11 mouse cellular contexts compared by ENCODE assay signal in genomic region chr8:108717545-108717944, GRCm38 (mm10).
DNase-seq lines count a peak whose midpoint lies in the region; ATAC-seq and TF ChIP-seq lines count a peak whose summit lies in the region.
"Had no signal": no experiment of that assay in that cellular context is flagged by ENCODE, and none has a peak within 500 bp of the region (broad histone marks: within the 10 kb centered on the region; RNA-seq: fewer than 3 reads in every experiment).

No protein-coding gene starts in this region.

- peak overlapping the region; percentile 96 for H3K27ac ChIP-seq in lung, postnatal 0 days (ENCODE audit: low read length)
- no peak overlapping the region for H3K27ac ChIP-seq in forebrain, postnatal 0 days (ENCODE audit: low read depth, low read length)
- H3K27ac ChIP-seq in midbrain, embryonic 10.5 days (replicated peaks): peak overlapping the region; percentile 50; the same call in 1 of the 2 replicates
- H3K27ac ChIP-seq: heart, adult 2 months had no signal

- ATAC-seq in lung, postnatal 0 days: no peak; the same call in 1 of the 2 replicates
- no peak for ATAC-seq in forebrain, postnatal 0 days
- ATAC-seq in erythroblast, adult 5-6 weeks (replicated peaks; ENCODE audit: low FRiP score, poor library complexity, severe bottlenecking): no peak

- TF ChIP-seq EP300 in lung, postnatal 0 days (IDR thresholded peaks at IDR 0.05): no peak

- no peaks in the 10 kb centered on the region for H3K27me3 ChIP-seq in lung, postnatal 0 days (replicated peaks; ENCODE audit: insufficient read depth, low read length)
- H3K27me3 ChIP-seq in forebrain, postnatal 0 days (ENCODE audit: insufficient read depth, low read length): peaks cover 7% of the 10 kb centered on the region; the same call in 1 of the 2 replicates
- H3K27me3 ChIP-seq in midbrain, embryonic 10.5 days (ENCODE audit: low read depth, poor library complexity, severe bottlenecking): peaks cover 14% of the 10 kb centered on the region

- no peak overlapping the region for H3K9ac ChIP-seq in lung, postnatal 0 days (replicated peaks; ENCODE audit: low read depth)
- no peak overlapping the region for H3K9ac ChIP-seq in forebrain, postnatal 0 days

- WGBS in lung, postnatal 0 days: 55% methylated on average over 8 of the region's 8 CpGs
- 38% methylated on average over 8 of the region's 8 CpGs for WGBS in forebrain, postnatal 0 days
- WGBS in midbrain, embryonic 10.5 days: 26% methylated on average over 8 of the region's 8 CpGs

- no peaks in the 10 kb centered on the region for H3K36me3 ChIP-seq in lung, postnatal 0 days (ENCODE audit: insufficient read depth, low read length)
- H3K36me3 ChIP-seq in forebrain, postnatal 0 days (ENCODE audit: insufficient read depth): no peaks in the 10 kb centered on the region
- H3K36me3 ChIP-seq in midbrain, embryonic 10.5 days: no peaks in the 10 kb centered on the region

- TF ChIP-seq CTCF in lung, postnatal 0 days (IDR thresholded peaks at IDR 0.05): no peak
- TF ChIP-seq CTCF in forebrain, postnatal 0 days (IDR thresholded peaks at IDR 0.05; ENCODE audit: low read depth): no peak

- peak overlapping the region; percentile 38; the same call in 1 of the 2 replicates for H3K4me2 ChIP-seq in lung, postnatal 0 days (replicated peaks; ENCODE audit: low read depth, low read length)
- H3K4me2 ChIP-seq in forebrain, postnatal 0 days (ENCODE audit: low read depth): 0 out of 2 replicates have a peak overlapping the region, but pooled peaks have one; percentile 94

- DNase-seq in lung, postnatal 0 days (ENCODE audit: low spot score): peak; percentile 64
- DNase-seq in lung, adult 18-20 months: no peak
- DNase-seq in forebrain, postnatal 0 days: no peak
- DNase-seq in midbrain, embryonic 10.5 days (ENCODE audit: low spot score): no peak
- DNase-seq in cerebellum, adult 8-10 months: no peak
- DNase-seq in layer of hippocampus, adult 8-10 months (ENCODE audit: low spot score in 2 of 2): no peak
- DNase-seq: layer of hippocampus, adult 9-11 months; right cerebral cortex, postnatal 14 days; thymus, postnatal 25 days had no signal

- H3K4me3 ChIP-seq in lung, postnatal 0 days (ENCODE audit: low read depth, low read length): no peak overlapping the region
- H3K4me3 ChIP-seq in forebrain, postnatal 0 days (ENCODE audit: low read depth, low read length): no peak overlapping the region
- H3K4me3 ChIP-seq in midbrain, embryonic 10.5 days: peak overlapping the region; percentile 89
- H3K4me3 ChIP-seq: heart, adult 2 months had no signal

- no peaks in the 10 kb centered on the region for H3K9me3 ChIP-seq in lung, postnatal 0 days (ENCODE audit: low read length)
- no peaks in the 10 kb centered on the region for H3K9me3 ChIP-seq in forebrain, postnatal 0 days (ENCODE audit: low read length)
- no peaks in the 10 kb centered on the region for H3K9me3 ChIP-seq in midbrain, embryonic 10.5 days (replicated peaks)

- H3K4me1 ChIP-seq in lung, postnatal 0 days (ENCODE audit: insufficient read depth, low read depth, low read length): peaks cover 32% of the 10 kb centered on the region
- no peaks in the 10 kb centered on the region for H3K4me1 ChIP-seq in forebrain, postnatal 0 days (ENCODE audit: insufficient read depth)
- H3K4me1 ChIP-seq in midbrain, embryonic 10.5 days: peaks cover 100% of the 10 kb centered on the region
